Mouse (Mus musculus) adrenal gland, postnatal 14 days (tissue): Measurements from ENCODE around the gene Nat8f6. TPM values are rescaled to one million over a fixed set of nuclear protein-coding genes. Genes with fewer than 3 reads are reported as not detected.
"Not testable (repeated sequence)": the region's sequence is repeated elsewhere in the genome, so short reads cannot be mapped to it uniquely, and the experiment has no call there.

Source experiments
- DNase-seq: peaks from one replicate; pipeline ENCODE4 v3.0.0; 2021; ENCODE audit warnings: mixed read lengths
- long read RNA-seq, 2 experiments: library from polyadenylated mRNA; stranded (forward); transcript quantifications; one replicate each; pipeline ENCODE4 v2.0.0; 2021
- total RNA-seq: library from RNA; stranded (reverse); gene quantifications from 2 replicates; pipeline ENCODE4 v1.2.3, GENCODE M21; 2021

Gene Nat8f6
- 0.41 and 0.45 TPM in 2 replicates for total RNA-seq
- long read RNA-seq, experiment 1: 0 reads
- long read RNA-seq, experiment 2: 0 reads

GRCm38 (mm10) chr6:85820837-85821236, at the start of gene Nat8f6, which contains the start of gene Nat8f5:
TSS of gene Nat8f6 (minus strand) at chr6:85820954.
TSS of gene Nat8f5 (minus strand) at chr6:85820972.
- DNase-seq: no peak

DNA sequence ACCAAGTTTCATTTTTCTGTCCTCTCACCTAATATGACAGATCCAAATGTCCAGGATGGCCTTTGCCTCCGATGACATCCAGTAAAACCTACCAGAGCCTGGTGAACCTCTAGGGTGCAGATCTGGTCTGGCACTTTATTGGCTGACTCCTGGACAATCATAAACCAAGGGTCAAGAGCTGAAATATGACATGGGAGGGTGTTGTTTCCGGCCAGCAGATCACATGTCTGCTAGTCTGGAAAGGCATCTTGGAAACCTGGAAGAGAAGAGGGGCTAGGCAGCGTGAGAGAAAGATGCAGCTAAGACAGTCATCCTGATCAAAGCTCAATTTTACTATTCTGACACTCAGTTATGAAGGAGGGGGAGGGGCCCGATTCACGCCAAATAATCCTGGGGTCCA, 48.3 kb upstream of the Nat8f6 start, which contains the start of gene Nat8f2:
Gene Nat8f2 (minus strand): TSS at position 153 of the 400 bp plus-strand sequence.
- not testable (repeated sequence) for DNase-seq

- no peak for DNase-seq
These were observed 47.3 kb upstream of the Nat8f6 start for GRCm38 (mm10) chr6:85867726-85868690.

- DNase-seq: peak; percentile 51
These were observed 46.2 kb upstream of the Nat8f6 start for GRCm38 (mm10) chr6:85866995-85867394.

- not testable (repeated sequence) for DNase-seq
These were observed 45.4 kb upstream of the Nat8f6 start for GRCm38 (mm10) chr6:85866166-85866565.

DNA sequence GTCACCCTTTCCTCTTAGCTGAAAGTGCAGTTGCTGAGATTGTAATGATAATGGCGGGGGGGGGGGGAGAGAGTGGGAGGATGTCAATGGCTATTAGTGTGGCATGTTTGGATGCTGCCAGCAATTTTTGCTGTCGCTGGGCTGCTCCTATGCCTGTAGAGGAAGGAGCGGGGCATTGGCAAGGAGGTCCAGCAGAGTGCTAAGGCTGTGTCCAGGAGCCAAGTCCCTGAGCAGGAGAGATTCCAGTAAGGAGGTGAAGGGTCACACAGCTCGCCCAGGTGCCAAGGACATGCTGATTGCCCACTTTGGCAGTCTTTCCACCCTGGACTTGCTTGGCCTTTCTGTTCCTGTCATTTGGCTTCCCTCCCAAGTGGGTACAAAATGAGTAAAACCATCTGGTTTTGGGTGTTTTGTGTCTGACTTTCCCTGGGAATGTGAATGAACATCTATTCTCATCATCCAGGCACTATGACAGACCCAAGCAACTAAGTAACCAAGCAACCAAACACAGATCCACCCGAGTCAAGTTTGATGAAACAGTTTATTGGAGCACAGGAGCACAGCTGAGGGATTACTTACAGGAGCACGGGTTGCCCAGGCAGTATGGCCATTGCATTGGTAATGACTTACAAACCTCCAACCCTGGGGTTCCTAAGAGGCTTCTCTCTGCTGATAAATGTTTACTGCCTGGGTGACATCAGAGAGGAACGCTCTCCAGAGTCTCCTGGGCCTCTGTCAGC, 44.3 kb upstream of the Nat8f6 start:
- DNase-seq: peak; percentile 52

DNA sequence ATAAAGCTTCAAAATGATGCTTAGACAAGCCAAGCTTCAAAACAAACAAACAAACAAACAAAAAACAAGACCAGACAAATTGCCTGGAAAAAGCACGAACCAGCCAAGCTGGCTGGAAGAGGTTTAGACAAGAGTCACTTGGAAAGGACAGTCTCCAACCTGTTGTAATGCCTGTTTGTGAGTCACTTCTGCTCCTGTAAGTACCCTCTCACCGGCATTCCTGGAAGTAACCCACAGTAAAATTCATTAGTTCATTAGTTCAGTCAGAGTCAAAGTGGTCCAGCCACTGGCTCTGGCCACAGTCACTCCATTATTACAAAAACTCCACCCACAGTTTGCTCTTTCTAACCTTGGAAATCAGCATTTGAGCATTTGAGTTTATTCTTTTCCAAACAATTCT, 43.1 kb upstream of the Nat8f6 start:
- no peak for DNase-seq

DNA sequence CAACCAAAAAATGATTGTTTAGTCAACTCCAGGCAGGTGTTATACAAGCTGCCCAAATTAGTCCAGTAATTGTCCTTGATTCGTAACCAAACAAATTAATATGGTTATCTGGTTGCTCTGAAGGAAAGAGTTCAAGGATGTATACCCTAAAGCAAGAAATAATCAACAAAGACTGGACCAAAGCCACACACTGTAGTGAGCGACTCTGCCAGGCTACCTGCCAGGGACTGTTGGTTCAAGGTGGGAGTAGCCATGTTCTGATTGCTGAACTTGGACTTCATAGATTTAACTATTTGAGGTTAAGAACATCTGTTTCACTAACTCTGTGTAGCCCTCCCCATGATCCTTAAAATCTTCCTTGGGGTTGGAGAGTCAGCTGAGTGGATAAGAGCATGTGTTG, 42.4 kb upstream of the Nat8f6 start:
- no peak for DNase-seq

DNA sequence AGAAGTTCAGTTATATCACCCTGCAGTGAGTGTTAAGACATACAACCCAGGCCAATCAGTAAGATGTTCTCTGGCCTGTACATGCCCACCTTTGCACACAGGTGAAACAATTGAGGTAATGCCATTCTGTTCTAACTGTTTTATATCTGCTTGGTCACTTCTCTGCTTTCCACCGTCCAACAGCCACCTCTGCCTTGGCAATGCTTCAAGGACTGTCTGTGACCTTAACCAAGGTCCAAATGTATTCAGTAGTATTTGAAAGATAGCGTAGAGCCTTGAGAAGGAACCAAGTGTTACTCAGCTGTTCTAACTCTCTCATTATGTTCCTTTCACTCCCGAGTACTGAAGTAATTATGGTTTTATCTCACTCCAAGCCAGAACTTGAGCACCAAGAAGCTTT, 41.8 kb upstream of the Nat8f6 start:
- peak; percentile 89 for DNase-seq

DNA sequence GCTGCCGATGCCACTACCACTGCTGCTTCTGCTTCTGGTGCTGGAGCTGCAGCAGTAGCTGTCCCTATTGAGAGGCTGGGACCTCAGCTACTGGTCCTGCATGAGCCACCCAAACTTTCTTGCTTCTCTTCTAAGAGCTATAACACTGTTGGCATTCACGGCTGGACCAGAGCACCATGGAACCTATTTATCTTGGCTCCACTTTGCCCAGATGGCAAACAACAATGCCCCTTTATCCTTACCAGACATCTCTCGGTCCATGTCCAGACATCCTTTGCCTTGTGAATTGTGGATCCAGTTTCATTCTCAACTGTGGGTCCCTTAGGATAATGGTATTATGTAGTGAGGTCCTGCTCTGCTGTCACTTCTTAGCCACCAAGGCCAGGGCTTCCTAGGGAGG, 40.5 kb upstream of the Nat8f6 start:
- no peak for DNase-seq

GRCm38 (mm10) chr6:85856194-85856678, 35.5 kb upstream of the Nat8f6 start:
- peak; percentile 93 for DNase-seq

DNA sequence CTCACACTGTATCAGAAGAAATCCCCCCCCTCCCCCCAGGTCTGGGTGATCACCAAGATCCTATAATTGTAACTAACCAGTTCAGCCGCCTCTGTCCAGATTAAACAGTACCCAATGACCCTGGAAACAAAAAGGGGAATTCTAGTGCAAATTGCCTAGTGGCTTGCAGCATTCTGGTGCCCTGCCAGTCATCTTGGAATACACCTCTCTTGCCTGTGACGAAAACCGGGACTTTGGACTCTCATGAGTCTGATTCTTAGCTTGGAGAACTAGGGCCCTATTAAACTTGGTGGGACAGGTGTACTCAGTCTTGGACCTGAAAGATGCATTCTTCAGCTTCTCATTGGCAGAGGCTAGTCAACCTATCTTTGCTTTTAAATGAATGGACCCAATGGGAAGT, 32.7 kb upstream of the Nat8f6 start:
- peak; percentile 49 for DNase-seq

DNA sequence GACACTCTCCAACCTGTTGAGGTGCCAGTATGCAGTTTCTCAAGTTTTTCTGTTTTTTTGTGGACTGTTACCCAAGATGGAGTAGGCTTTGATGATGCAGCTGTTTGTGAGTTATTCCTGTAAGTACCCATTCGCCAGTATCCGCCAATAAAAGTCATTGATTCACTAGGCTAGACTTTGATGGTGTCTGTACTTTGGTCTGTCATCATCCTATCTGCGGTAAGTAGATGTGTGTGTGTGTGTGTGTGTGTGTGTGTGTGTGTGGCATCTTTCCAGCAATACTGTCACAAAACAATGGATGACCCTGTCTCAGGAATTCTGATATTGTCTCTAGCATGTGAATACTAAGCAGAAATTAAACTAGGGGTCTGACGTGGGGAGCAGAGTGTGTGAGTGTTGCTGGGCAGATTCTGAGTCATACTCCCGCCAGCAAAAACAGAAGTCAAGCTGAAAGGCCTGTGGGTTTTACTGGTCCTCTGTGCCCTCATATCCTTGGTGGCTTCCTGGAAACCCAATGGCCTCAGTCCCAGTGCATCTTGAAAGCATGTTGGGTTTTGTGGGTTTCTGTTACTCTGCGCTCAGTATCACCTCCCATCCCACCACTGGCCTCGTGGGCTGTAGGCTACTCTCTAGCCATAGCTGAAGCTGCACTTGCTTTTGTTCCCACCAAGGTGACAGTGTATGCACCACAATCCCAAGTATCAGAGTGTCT, 30.5 kb upstream of the Nat8f6 start:
- DNase-seq: no peak

DNA sequence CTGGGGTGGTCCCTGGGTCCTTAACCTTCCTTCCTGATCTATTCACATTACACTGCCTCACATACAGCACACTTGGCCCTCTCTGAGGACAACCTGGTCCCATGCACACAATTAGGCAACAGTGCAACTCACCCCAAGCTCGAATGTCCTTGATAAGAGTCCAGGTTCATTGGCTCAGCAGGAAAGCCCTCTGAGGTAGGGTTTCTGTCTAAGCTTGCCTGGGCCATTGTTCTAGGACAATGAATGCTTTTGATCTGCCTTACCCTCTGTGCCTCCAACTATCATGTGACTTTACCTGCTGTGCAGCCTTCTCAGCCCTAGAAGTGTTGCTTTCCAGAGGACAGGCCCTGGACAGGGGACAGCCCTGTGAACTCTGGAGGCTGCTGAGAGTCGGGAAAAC, 28.5 kb upstream of the Nat8f6 start:
- DNase-seq: peak; percentile 54

DNA sequence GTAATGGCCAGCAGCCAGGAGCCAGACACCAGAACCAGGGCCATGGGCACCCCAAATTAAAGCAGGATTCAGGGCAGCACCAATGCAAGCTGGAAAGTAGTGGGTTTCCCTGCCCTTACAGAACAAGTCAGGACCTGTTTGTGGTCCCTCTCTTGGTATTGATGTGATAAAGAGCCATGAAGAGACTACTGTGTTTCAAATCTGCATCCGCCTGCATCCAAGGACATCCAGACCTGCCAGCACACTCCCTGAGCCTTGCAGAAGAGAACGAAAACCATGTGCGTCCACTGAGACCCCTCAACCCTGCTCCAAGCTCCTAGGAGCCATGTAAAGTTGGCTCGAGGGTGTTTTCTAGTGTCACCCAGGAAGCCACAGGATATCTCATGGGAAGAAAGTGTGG, 27.4 kb upstream of the Nat8f6 start:
- no peak for DNase-seq

- no peak for DNase-seq
These were observed 26.2 kb upstream of the Nat8f6 start for GRCm38 (mm10) chr6:85846921-85847320.

- not testable (repeated sequence) for DNase-seq
These were observed 23.1 kb upstream of the Nat8f6 start for GRCm38 (mm10) chr6:85843677-85844458.

GRCm38 (mm10) chr6:85839982-85840381, 19.2 kb upstream of the Nat8f6 start:
- DNase-seq: peak; percentile 19

DNA sequence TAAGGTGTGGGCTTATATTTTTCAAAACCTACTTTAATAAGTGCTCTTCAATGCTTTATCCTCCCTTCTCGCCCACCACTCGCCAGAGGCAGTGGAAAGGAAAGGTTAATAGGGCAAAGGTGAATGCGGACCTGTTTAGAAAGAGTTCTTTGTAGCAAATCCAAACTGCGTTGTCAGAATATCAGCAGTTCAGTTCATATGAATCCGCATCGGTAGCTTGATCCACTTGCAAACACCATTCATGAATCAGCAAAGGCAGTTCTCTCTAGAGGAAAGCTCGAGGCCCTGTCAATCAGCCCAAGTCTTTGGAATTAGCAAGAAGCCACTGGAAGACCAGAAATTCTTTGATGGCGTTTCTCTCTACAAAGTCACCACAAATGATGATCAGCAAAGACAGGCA, 17.9 kb upstream of the Nat8f6 start:
- no peak for DNase-seq

DNA sequence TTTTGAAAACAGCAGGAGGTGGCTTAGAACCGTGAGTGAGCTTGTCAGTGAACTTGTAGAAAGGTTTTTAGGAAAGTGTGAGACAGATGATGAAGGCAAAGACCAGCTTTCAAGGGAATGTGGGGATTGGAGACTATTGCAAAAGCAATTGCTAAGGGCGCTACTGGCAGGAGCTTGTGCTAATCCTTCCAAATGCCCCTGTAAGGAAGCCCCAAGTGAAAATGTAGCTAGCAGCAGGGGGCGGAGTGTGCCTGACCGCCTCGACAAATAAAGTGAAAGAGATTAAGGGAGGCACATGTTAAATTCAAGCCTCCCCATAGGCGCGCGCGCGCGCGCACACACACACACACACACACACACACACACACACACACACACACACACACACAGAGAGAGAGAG, 16.6 kb upstream of the Nat8f6 start:
- DNase-seq: peak; percentile 77

DNA sequence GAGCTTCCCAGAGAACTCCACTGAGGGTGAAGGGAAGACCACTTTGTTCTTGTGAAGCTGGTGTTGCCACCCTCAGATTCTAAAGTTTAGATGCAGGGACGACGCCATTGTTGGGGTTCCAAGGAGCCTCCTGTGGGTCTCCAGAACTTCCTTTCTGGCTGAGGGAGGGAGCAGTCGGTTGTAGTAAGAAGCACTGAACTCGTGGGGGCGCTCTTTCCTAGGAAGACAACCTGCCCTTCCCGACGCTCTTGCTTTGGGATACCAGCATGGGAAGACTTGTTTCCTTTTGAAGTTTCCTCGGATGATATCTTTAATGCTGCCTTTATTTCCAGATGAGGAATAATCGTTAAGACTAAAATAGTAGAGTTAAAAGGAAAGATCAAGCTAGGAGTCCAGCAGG, 16.1 kb upstream of the Nat8f6 start:
- peak; percentile 89 for DNase-seq
